11 mouse cellular contexts compared by ENCODE assay signal in the genomic region with DNA sequence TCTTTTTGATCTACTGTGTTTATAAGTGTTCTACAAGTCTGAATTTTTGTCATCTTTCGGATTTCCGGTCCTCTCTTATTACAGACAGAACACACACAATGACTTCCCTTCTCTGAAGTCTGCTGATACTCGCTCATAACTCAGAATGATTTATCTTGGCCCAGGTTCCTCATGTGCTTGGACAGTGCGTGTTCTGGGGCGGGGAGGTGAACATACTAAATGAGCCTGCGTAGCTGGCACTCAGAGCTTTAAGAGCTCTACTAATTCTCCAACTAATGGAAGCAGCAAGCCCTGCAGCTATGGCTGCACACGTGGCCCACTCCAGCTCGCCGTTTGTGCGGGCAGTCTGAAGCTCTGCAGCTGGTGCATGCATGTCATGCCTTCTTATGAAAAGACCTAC. TPM values are rescaled to one million over a fixed set of nuclear protein-coding genes. Genes with fewer than 3 reads are reported as not detected.
DNase-seq lines count a peak whose midpoint lies in the region; ATAC-seq and TF ChIP-seq lines count a peak whose summit lies in the region.
"Had no signal": no experiment of that assay in that cellular context is flagged by ENCODE, and none has a peak within 500 bp of the region (broad histone marks: within the 10 kb centered on the region; RNA-seq: fewer than 3 reads in every experiment).

No protein-coding gene starts in this region.

- H3K4me2 ChIP-seq in liver, embryonic 11.5 days: no peak overlapping the region

- no peak for TF ChIP-seq CTCF in liver, adult 2 months (IDR thresholded peaks at IDR 0.05; ENCODE audit: low read depth, low read length)

- H3K79me2 ChIP-seq in liver, adult 2 months (ENCODE audit: control insufficient read depth, insufficient read depth, low read length): peaks cover 32% of the 10 kb centered on the region

- peaks cover 7% of the 10 kb centered on the region; the same call in 1 of the 2 replicates for H3K4me1 ChIP-seq in liver, adult 2 months (ENCODE audit: control insufficient read depth, insufficient read depth, low read length)
- peaks cover 10% of the 10 kb centered on the region for H3K4me1 ChIP-seq in liver, embryonic 11.5 days (replicated peaks; ENCODE audit: control insufficient read depth, insufficient read depth, low read length)
- H3K4me1 ChIP-seq in midbrain, embryonic 10.5 days: peaks cover 21% of the 10 kb centered on the region

- H3K9ac ChIP-seq in liver, adult 2 months (ENCODE audit: low read depth, low read length): no peak overlapping the region
- no peak overlapping the region for H3K9ac ChIP-seq in liver, embryonic 11.5 days (ENCODE audit: low read depth, low read length)

- WGBS in liver, adult 2 months: 50% methylated on average over 10 of the region's 10 CpGs
- 82% methylated on average over 10 of the region's 10 CpGs for WGBS in liver, embryonic 11.5 days
- 97% methylated on average over 10 of the region's 10 CpGs for WGBS in midbrain, embryonic 10.5 days

- TF ChIP-seq POLR2A in liver, adult 2 months (IDR thresholded peaks at IDR 0.05; ENCODE audit: extremely low read depth, insufficient read depth, low read length): no peak

- peaks cover 6% of the 10 kb centered on the region for H3K36me3 ChIP-seq in liver, adult 2 months (ENCODE audit: control insufficient read depth, insufficient read depth, low read length)
- 0 out of 2 replicates have a peak, but pooled peaks cover 2% of the 10 kb centered on the region for H3K36me3 ChIP-seq in liver, embryonic 11.5 days (ENCODE audit: control insufficient read depth, insufficient read depth, low read length)
- peaks cover 17% of the 10 kb centered on the region for H3K36me3 ChIP-seq in midbrain, embryonic 10.5 days

- no peaks in the 10 kb centered on the region for H3K9me3 ChIP-seq in liver, embryonic 11.5 days (ENCODE audit: control insufficient read depth, low read length)
- no peaks in the 10 kb centered on the region for H3K9me3 ChIP-seq in midbrain, embryonic 10.5 days (replicated peaks)
- H3K9me3 ChIP-seq: limb, embryonic 10.5 days had no signal

- no peak for ATAC-seq in liver, embryonic 11.5 days (replicated peaks; ENCODE audit: low FRiP score)
- ATAC-seq in common myeloid progenitor, adult 5-6 weeks (replicated peaks; ENCODE audit: low read depth, poor library complexity, severe bottlenecking): peak; percentile 66
- peak; percentile 46 for ATAC-seq in megakaryocyte progenitor cell, adult 5-6 weeks (replicated peaks; ENCODE audit: poor library complexity)

- peak; percentile 94 for DNase-seq in heart, adult 11 months
- DNase-seq in heart, postnatal 36 days: no peak
- DNase-seq in liver, adult 2 months (ENCODE audit: extremely low read depth, low read depth, low spot score): peak; percentile 35
- no peak for DNase-seq in liver, embryonic 11.5 days (ENCODE audit: low spot score)
- DNase-seq in midbrain, embryonic 10.5 days (ENCODE audit: low spot score): no peak
- DNase-seq in thymus, postnatal 4 days: no peak
- DNase-seq: cerebellum, adult 8-10 months; layer of hippocampus, postnatal 36 days had no signal

- H3K27me3 ChIP-seq in liver, adult 2 months (ENCODE audit: control insufficient read depth, insufficient read depth, low read length): no peaks in the 10 kb centered on the region
- no peaks in the 10 kb centered on the region for H3K27me3 ChIP-seq in liver, embryonic 11.5 days (replicated peaks; ENCODE audit: control insufficient read depth, insufficient read depth, low read length)
- no peaks in the 10 kb centered on the region for H3K27me3 ChIP-seq in midbrain, embryonic 10.5 days (ENCODE audit: low read depth, poor library complexity, severe bottlenecking)

- H3K4me3 ChIP-seq in liver, adult 2 months (ENCODE audit: insufficient read depth, low read depth, low read length): no peak overlapping the region
- H3K4me3 ChIP-seq in liver, embryonic 11.5 days (ENCODE audit: low read depth, low read length): no peak overlapping the region
- no peak overlapping the region for H3K4me3 ChIP-seq in midbrain, embryonic 10.5 days
- H3K4me3 ChIP-seq: limb, embryonic 10.5 days had no signal

- intact Hi-C loops in heart, postnatal 36 days (cut with DNase I): no loop called here

- no peak overlapping the region for H3K27ac ChIP-seq in liver, adult 2 months (replicated peaks; ENCODE audit: insufficient read depth, low read depth, low read length)
- H3K27ac ChIP-seq in liver, embryonic 11.5 days (ENCODE audit: low read depth, low read length): no peak overlapping the region
- H3K27ac ChIP-seq in midbrain, embryonic 10.5 days (replicated peaks): no peak overlapping the region
- H3K27ac ChIP-seq: limb, embryonic 10.5 days had no signal

RNA-seq across cellular contexts. Expression of a gene that starts 11.6 kb away (rescaled TPM):
- 10 to 100 TPM; 21.5 to 26.0 TPM for total RNA-seq in heart, postnatal 36 days (2021)
- total RNA-seq in liver, adult 2 months (2014; rRNA removed): 12.8 and 15.6 TPM in 2 replicates
- 10.0 and 11.4 TPM in 2 replicates for polyA plus RNA-seq in liver, adult 2 months (2012; rRNA removed)
- 54.7 and 59.4 TPM in 2 replicates for polyA plus RNA-seq in liver, embryonic 11.5 days (2014; fragmentation: Nextera tagmentation; extraction: Ambion mirVana)
- 60.4 and 61.4 TPM in 2 replicates for total RNA-seq in common myeloid progenitor, adult 5-6 weeks (2017)
- 99.5 and 102 TPM in 2 replicates for total RNA-seq in megakaryocyte progenitor cell, adult 5-6 weeks (2015)
- total RNA-seq in megakaryocyte progenitor cell, adult 5-6 weeks (2017): 70.9 and 71.7 TPM in 2 replicates
- 79.8 and 81.0 TPM in 2 replicates for polyA plus RNA-seq in midbrain, embryonic 10.5 days (2016; fragmentation: Nextera tagmentation; extraction: Ambion mirVana)

RNA-seq across cellular contexts. Expression of a gene that starts 16.0 kb away (rescaled TPM):
- total RNA-seq in heart, postnatal 36 days (2021): 10 to 100 TPM; 27.3 to 29.0 TPM
- total RNA-seq in liver, adult 2 months (2014; rRNA removed): 7.2 and 8.0 TPM in 2 replicates
- polyA plus RNA-seq in liver, adult 2 months (2012; rRNA removed): 18.1 and 27.2 TPM in 2 replicates
- 40.8 and 43.7 TPM in 2 replicates for polyA plus RNA-seq in liver, embryonic 11.5 days (2014; fragmentation: Nextera tagmentation; extraction: Ambion mirVana)
- total RNA-seq in common myeloid progenitor, adult 5-6 weeks (2017): 43.9 and 55.6 TPM in 2 replicates
- 36.5 and 38.7 TPM in 2 replicates for total RNA-seq in megakaryocyte progenitor cell, adult 5-6 weeks (2015)
- 48.2 and 54.3 TPM in 2 replicates for total RNA-seq in megakaryocyte progenitor cell, adult 5-6 weeks (2017)
- polyA plus RNA-seq in midbrain, embryonic 10.5 days (2016; fragmentation: Nextera tagmentation; extraction: Ambion mirVana): 40.7 and 45.3 TPM in 2 replicates

Comparison
In these comparisons a context has a peak if more than half of its experiments do, and no peak if none do; other contexts are left out.
1. DNase-seq: peak in heart, adult 11 months (single experiment) and liver, adult 2 months (single experiment); none in heart, postnatal 36 days (0 of 2), liver, embryonic 11.5 days (single experiment), midbrain, embryonic 10.5 days (single experiment) and thymus, postnatal 4 days (single experiment).